Mouse (Mus musculus): ENCODE results near the gene Kif3c. TPM values are rescaled to one million over a fixed set of nuclear protein-coding genes. Genes with fewer than 3 reads are reported as not detected.

The Kif3c gene
- polyA plus RNA-seq, 1 experiment from 2014 or later, result 0.46 TPM

- H3K27ac ChIP-seq (ENCODE audit: low read depth), result no peak overlapping the region
- DNase-seq (no peak), ATAC-seq (no peak)
- WGBS (ENCODE audit: insufficient replicate concordance), result 51% methylated on average over 3 of the region's 3 CpGs
- H3K4me1 ChIP-seq (ENCODE audit: insufficient read depth), result no peaks in the 10 kb centered on the region
- H3K9me3 ChIP-seq (ENCODE audit: low read length), result no peaks in the 10 kb centered on the region
- no peaks in the 10 kb centered on the region for H3K27me3 ChIP-seq (ENCODE audit: insufficient read depth, low read length)
- H3K4me3 ChIP-seq (ENCODE audit: low read depth, low read length), result no peak overlapping the region
- no peaks in the 10 kb centered on the region for H3K36me3 ChIP-seq (replicated peaks; ENCODE audit: insufficient read depth, low read length)
- no peak for TF ChIP-seq EP300 (IDR thresholded peaks at IDR 0.05; ENCODE audit: low read depth)
- no peak for TF ChIP-seq CTCF (IDR thresholded peaks at IDR 0.05; ENCODE audit: low read depth)
- no peak overlapping the region for H3K9ac ChIP-seq (replicated peaks)
- H3K4me2 ChIP-seq (ENCODE audit: low read depth, low read length), result no peak overlapping the region
Measured at GRCm38 (mm10) chr12:3371991-3372390, 7.1 kb downstream of the Kif3c start.

DNA sequence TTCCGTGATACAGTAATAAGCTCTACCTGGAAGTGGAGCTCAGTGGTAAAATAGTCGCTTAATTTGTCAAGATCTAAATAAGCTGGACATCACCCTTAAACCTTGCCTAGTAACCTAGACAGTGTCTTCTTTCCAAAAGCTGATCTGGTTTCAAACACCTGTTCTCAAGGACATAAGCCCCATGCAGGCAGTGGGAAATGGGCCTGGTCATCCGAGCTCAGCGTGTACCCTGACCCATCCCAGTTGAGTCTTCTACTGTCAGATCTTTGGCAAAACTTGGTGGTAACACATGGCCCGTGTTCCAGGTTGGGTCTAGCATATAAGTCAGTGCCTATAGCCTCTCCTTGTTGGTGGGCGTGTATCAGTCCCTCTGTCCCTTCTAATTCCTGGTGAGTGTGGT lies 8.6 kb downstream of the Kif3c start:
- Histone ChIP-seq H3K4me1 (ENCODE audit: insufficient read depth) (no peaks in the 10 kb centered on the region), H3K36me3 (replicated peaks; ENCODE audit: insufficient read depth, low read length) (no peaks in the 10 kb centered on the region), H3K9ac (replicated peaks) (no peak overlapping the region), H3K4me2 (ENCODE audit: low read depth, low read length) (no peak overlapping the region), H3K4me3 (ENCODE audit: low read depth, low read length) (no peak overlapping the region), H3K27ac (ENCODE audit: low read depth) (no peak overlapping the region), H3K27me3 (ENCODE audit: insufficient read depth, low read length) (no peaks in the 10 kb centered on the region), H3K9me3 (ENCODE audit: low read length) (no peaks in the 10 kb centered on the region)
- no peak for ATAC-seq
- WGBS (ENCODE audit: insufficient replicate concordance), result 80% methylated on average over 6 of the region's 6 CpGs
- DNase-seq, result no peak
- TF ChIP-seq CTCF (IDR thresholded peaks at IDR 0.05; ENCODE audit: low read depth), result no peak
- no peak for TF ChIP-seq EP300 (IDR thresholded peaks at IDR 0.05; ENCODE audit: low read depth)

DNA sequence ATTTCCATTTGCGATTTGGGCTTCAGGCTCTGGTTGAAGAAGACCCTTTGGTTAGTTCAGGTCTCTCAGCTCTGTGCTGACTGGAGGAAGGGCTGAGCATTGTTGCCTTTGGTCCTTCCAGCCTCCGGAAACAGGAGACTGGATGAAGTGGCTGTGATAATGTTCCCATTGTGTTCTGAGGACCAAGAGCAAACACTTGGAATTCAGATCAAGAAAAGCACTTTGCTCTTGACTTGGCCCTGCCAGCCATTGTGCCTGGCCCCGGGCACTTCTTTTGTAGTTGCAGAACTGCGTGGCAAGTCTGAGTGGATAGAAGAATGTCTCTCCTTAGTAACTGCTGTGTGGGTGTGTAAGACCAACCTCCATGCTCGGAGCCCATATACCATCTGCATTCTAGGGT lies 9.6 kb downstream of the Kif3c start:
- Histone ChIP-seq H3K27ac (ENCODE audit: low read depth) (no peak overlapping the region), H3K9me3 (ENCODE audit: low read length) (no peaks in the 10 kb centered on the region), H3K36me3 (replicated peaks; ENCODE audit: insufficient read depth, low read length) (no peaks in the 10 kb centered on the region), H3K4me1 (ENCODE audit: insufficient read depth) (no peaks in the 10 kb centered on the region), H3K4me3 (ENCODE audit: low read depth, low read length) (no peak overlapping the region), H3K4me2 (ENCODE audit: low read depth, low read length) (no peak overlapping the region), H3K9ac (replicated peaks) (no peak overlapping the region), H3K27me3 (ENCODE audit: insufficient read depth, low read length) (no peaks in the 10 kb centered on the region)
- TF ChIP-seq EP300 (IDR thresholded peaks at IDR 0.05; ENCODE audit: low read depth), result no peak
- no peak for TF ChIP-seq CTCF (IDR thresholded peaks at IDR 0.05; ENCODE audit: low read depth)
- DNase-seq (no peak), ATAC-seq (no peak)
- WGBS (ENCODE audit: insufficient replicate concordance), result 74% methylated on average over 5 of the region's 5 CpGs

DNA sequence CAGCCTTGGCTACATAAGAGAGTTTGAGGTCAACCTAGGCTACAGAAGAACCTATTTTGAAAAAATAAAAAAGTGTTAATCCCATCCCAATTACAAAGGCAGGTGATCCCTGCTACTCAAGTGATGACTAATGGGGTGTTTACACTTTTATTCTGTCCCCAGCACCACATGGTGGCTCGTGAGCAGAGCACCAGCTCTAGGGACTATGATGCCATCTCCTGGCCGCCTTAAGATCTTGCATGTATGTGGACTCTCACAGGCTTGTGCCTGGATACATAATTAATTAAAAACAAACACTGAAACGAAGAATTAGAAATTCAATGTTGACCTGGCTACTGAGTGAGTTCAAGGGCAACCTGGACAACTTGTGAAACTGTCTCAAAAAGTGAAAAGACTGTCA lies 12.3 kb downstream of the Kif3c start:
- Histone ChIP-seq H3K36me3 (replicated peaks; ENCODE audit: insufficient read depth, low read length) (no peaks in the 10 kb centered on the region), H3K9ac (replicated peaks) (no peak overlapping the region), H3K4me3 (ENCODE audit: low read depth, low read length) (no peak overlapping the region), H3K27me3 (ENCODE audit: insufficient read depth, low read length) (no peaks in the 10 kb centered on the region), H3K4me1 (ENCODE audit: insufficient read depth) (no peaks in the 10 kb centered on the region), H3K27ac (ENCODE audit: low read depth) (no peak overlapping the region), H3K9me3 (ENCODE audit: low read length) (no peaks in the 10 kb centered on the region), H3K4me2 (ENCODE audit: low read depth, low read length) (no peak overlapping the region)
- ATAC-seq (no peak), DNase-seq (no peak)
- WGBS (ENCODE audit: insufficient replicate concordance), result 32% methylated on average over 3 of the region's 3 CpGs
- no peak for TF ChIP-seq EP300 (IDR thresholded peaks at IDR 0.05; ENCODE audit: low read depth)
- peak; percentile 47 for TF ChIP-seq CTCF (IDR thresholded peaks at IDR 0.05; ENCODE audit: low read depth)

DNA sequence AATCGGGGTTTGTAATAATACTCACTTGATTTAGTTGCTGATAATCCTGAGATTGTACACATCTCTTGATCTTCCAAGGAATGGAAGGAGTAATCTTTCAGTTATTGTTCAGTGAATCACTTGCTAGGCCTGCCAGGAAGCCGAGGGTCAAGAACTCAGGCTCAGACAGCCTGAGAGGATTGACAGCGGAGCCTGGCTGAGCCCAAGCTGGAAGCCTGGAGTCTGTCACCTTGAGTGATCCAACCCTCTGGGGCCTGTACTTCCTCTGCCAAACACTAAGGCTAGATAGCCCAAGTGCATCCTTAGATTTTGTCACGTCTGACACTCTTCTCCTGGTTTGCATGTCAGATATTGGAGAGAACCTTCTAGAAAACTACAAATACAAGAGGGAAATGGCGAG lies 12.8 kb downstream of the Kif3c start:
- Histone ChIP-seq H3K27me3 (ENCODE audit: insufficient read depth, low read length) (no peaks in the 10 kb centered on the region), H3K4me3 (ENCODE audit: low read depth, low read length) (no peak overlapping the region), H3K27ac (ENCODE audit: low read depth) (no peak overlapping the region), H3K4me1 (ENCODE audit: insufficient read depth) (no peaks in the 10 kb centered on the region), H3K9me3 (ENCODE audit: low read length) (no peaks in the 10 kb centered on the region), H3K4me2 (ENCODE audit: low read depth, low read length) (no peak overlapping the region), H3K9ac (replicated peaks) (no peak overlapping the region), H3K36me3 (replicated peaks; ENCODE audit: insufficient read depth, low read length) (no peaks in the 10 kb centered on the region)
- TF ChIP-seq EP300 (IDR thresholded peaks at IDR 0.05; ENCODE audit: low read depth), result no peak
- TF ChIP-seq CTCF (IDR thresholded peaks at IDR 0.05; ENCODE audit: low read depth), result no peak
- no peak for DNase-seq
- WGBS (ENCODE audit: insufficient replicate concordance), result 69% methylated on average over 5 of the region's 5 CpGs
- no peak for ATAC-seq

GRCm38 (mm10) chr12:3384860-3385259 lies 19.9 kb downstream of the Kif3c start:
- Histone ChIP-seq H3K27ac (ENCODE audit: low read depth) (no peak overlapping the region), H3K4me3 (ENCODE audit: low read depth, low read length) (no peak overlapping the region), H3K36me3 (replicated peaks; ENCODE audit: insufficient read depth, low read length) (no peaks in the 10 kb centered on the region), H3K27me3 (ENCODE audit: insufficient read depth, low read length) (no peaks in the 10 kb centered on the region), H3K4me1 (ENCODE audit: insufficient read depth) (no peaks in the 10 kb centered on the region), H3K9me3 (ENCODE audit: low read length) (no peaks in the 10 kb centered on the region), H3K9ac (replicated peaks) (no peak overlapping the region), H3K4me2 (ENCODE audit: low read depth, low read length) (no peak overlapping the region)
- WGBS (ENCODE audit: insufficient replicate concordance), result 58% methylated on average over 1 of the region's 1 CpGs
- ATAC-seq, result no peak
- no peak for DNase-seq
- no peak for TF ChIP-seq EP300 (IDR thresholded peaks at IDR 0.05; ENCODE audit: low read depth)
- TF ChIP-seq CTCF (IDR thresholded peaks at IDR 0.05; ENCODE audit: low read depth), result no peak

DNA sequence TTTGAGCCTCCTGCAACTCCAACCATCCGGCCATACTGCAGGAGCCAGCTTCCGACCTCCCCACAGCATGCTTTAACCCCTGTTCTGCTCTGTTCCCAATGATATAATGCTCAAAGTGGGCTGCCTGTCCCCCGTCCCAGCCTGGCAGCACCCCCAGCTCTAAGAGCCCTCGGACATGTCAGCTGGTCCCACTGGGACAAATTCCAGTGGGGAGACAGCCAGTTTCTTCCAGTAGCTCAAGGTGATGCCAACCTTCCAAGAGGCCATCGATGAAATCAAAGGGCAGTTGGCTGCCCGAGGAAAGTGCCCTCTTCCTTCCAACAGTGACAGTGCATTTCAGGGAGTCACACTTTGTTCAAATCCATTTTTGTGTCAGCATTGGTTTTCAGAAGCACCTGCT lies 20.3 kb downstream of the Kif3c start:
- H3K4me1 ChIP-seq (ENCODE audit: insufficient read depth), result no peaks in the 10 kb centered on the region
- 65% methylated on average over 6 of the region's 6 CpGs for WGBS (ENCODE audit: insufficient replicate concordance)
- no peak overlapping the region for H3K4me2 ChIP-seq (ENCODE audit: low read depth, low read length)
- no peak overlapping the region for H3K9ac ChIP-seq (replicated peaks)
- H3K36me3 ChIP-seq (replicated peaks; ENCODE audit: insufficient read depth, low read length), result no peaks in the 10 kb centered on the region
- no peak overlapping the region for H3K27ac ChIP-seq (ENCODE audit: low read depth)
- DNase-seq (no peak), ATAC-seq (no peak)
- H3K9me3 ChIP-seq (ENCODE audit: low read length), result no peaks in the 10 kb centered on the region
- H3K27me3 ChIP-seq (ENCODE audit: insufficient read depth, low read length), result no peaks in the 10 kb centered on the region
- no peak overlapping the region for H3K4me3 ChIP-seq (ENCODE audit: low read depth, low read length)
- TF ChIP-seq EP300 (IDR thresholded peaks at IDR 0.05; ENCODE audit: low read depth) (no peak), CTCF (IDR thresholded peaks at IDR 0.05; ENCODE audit: low read depth) (no peak)
